15 mouse cellular contexts compared by ENCODE assay signal in the genomic region with DNA sequence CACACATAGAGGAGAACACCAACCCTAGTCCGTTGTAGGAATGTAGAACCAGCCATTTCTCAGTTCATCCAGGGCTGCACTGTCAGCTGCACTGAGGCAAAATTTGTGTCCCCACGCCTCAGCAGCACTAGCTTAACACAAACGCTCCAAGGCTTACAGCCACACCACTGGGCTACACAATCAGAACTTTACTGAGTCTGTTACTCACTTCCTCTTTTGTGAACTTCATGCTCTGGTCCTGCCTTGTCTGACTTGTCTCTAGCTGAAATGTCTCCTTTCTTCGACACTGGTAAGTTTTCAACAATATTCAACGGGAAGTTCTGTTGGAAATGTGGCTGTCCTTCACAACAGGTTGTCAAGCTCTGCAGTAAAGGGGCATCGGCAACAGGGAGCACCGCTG.
"Had no signal": no experiment of that assay in that cellular context is flagged by ENCODE, and none has a peak within 500 bp of the region (broad histone marks: within the 10 kb centered on the region; RNA-seq: fewer than 3 reads in every experiment).

No protein-coding gene starts in this region.

- H3K9ac ChIP-seq: liver, embryonic 15.5 days; lung, embryonic 14.5 days; neural tube, embryonic 13.5 days; stomach, embryonic 15.5 days had no signal

- DNase-seq: kidney, adult 18-20 months; kidney, postnatal 10 days; lung, embryonic 14.5 days; lung, postnatal 10 days; midbrain, embryonic 14.5 days; right cerebral cortex, postnatal 14 days; thymus, adult 2 months; thymus, postnatal 36 days had no signal

- H3K4me3 ChIP-seq: left cerebral cortex, adult 2 months; limb, embryonic 10.5 days; liver, embryonic 15.5 days; neural tube, embryonic 13.5 days; stomach, embryonic 15.5 days had no signal

- H3K27me3 ChIP-seq: liver, embryonic 15.5 days; neural tube, embryonic 13.5 days; stomach, embryonic 15.5 days had no signal

- H3K4me1 ChIP-seq: stomach, embryonic 15.5 days had no signal

- H3K27ac ChIP-seq: left cerebral cortex, adult 2 months; limb, embryonic 10.5 days; liver, embryonic 15.5 days; macrophage; neural tube, embryonic 13.5 days; stomach, embryonic 15.5 days had no signal

- H3K4me2 ChIP-seq: liver, embryonic 11.5 days; liver, embryonic 15.5 days; lung, embryonic 14.5 days; neural tube, embryonic 13.5 days; stomach, embryonic 15.5 days had no signal

- H3K9me3 ChIP-seq: limb, embryonic 10.5 days; liver, embryonic 15.5 days; neural tube, embryonic 13.5 days; stomach, embryonic 15.5 days had no signal

- H3K36me3 ChIP-seq: limb, embryonic 10.5 days; liver, embryonic 15.5 days; neural tube, embryonic 13.5 days; stomach, embryonic 15.5 days had no signal
